ENCODE assay signal across 8 mouse cellular contexts in the genomic region with DNA sequence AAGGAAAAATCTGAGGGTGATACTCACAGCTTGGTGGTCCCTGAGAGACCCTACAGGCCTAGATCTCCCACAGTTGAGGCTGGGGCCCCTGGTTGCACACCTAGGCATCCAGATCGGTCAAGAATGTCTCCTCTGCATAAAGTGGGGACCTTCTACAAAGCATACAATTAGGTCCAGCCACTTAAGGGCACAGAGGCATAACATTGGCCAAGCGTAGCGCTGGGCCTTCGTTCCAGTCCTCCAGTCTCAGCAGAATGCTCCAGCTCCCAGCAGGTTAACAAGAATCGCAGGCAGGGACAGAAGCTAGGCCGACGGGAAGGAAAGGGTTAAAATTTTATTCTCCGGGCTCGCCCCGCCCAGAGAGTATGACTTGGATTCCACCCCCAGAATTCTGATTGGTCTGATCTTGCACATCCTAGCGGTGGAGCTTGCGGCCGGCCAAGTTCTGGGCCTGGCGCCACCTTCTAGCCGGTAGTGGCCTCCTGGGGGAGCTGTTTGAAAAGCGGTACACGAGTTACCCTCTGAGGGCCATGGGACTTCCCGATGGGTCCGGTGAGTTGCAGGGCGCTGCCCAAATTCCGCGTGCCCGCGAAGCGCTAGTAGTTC. TPM values are rescaled to one million over a fixed set of nuclear protein-coding genes. Genes with fewer than 3 reads are reported as not detected.
DNase-seq lines count a peak whose midpoint lies in the region; ATAC-seq and TF ChIP-seq lines count a peak whose summit lies in the region.

No protein-coding gene starts in this region.

- DNase-seq in c-Kit-negative CD71-positive TER-119-positive erythroid progenitor cells, embryonic 14.5 days (ENCODE audit: low read depth, low spot score): peak; percentile 65
- DNase-seq in fat pad, adult 2 months (ENCODE audit: extremely low read depth, low read depth, low spot score): peak; percentile 67
- peak; percentile 94 for DNase-seq in naive thymus-derived CD4-positive, alpha-beta T cell, adult 2 months (ENCODE audit: low read depth)
- peak; percentile 90 for DNase-seq in telencephalon, adult 2 months (ENCODE audit: low read depth, low spot score)

- H3K36me3 ChIP-seq in E14TG2a.4 (ENCODE audit: insufficient read depth, low read length): peaks cover 33% of the 10 kb centered on the region
- H3K36me3 ChIP-seq in heart, embryonic 12.5 days: peaks cover 18% of the 10 kb centered on the region
- peaks cover 8% of the 10 kb centered on the region; the same call in 1 of the 2 replicates for H3K36me3 ChIP-seq in kidney, embryonic 16.5 days (ENCODE audit: insufficient read depth, low read length)
- H3K36me3 ChIP-seq in liver, embryonic 12.5 days: 0 out of 2 replicates have a peak, but pooled peaks cover 5% of the 10 kb centered on the region

- TF ChIP-seq CTCF in E14TG2a.4 (conservative IDR thresholded peaks at IDR 0.05; ENCODE audit: low read length): peak; percentile 49

- ATAC-seq in heart, embryonic 12.5 days (ENCODE audit: insufficient number of reproducible peaks, low FRiP score): peak; percentile 86
- peak; percentile 93 for ATAC-seq in kidney, embryonic 16.5 days (ENCODE audit: low FRiP score, low TSS enrichment)
- peak; percentile 89 for ATAC-seq in liver, embryonic 12.5 days

- H3K27ac ChIP-seq in heart, embryonic 12.5 days (ENCODE audit: poor library complexity, severe bottlenecking): peak overlapping the region; percentile 49
- H3K27ac ChIP-seq in kidney, embryonic 16.5 days (ENCODE audit: low read length): peak overlapping the region; percentile 93
- H3K27ac ChIP-seq in liver, embryonic 12.5 days: peak overlapping the region; percentile 80

- 2% methylated on average over 25 of the region's 25 CpGs for WGBS in heart, embryonic 12.5 days
- 3% methylated on average over 25 of the region's 25 CpGs for WGBS in kidney, embryonic 16.5 days
- WGBS in liver, embryonic 12.5 days (ENCODE audit: insufficient replicate concordance): 3% methylated on average over 25 of the region's 25 CpGs

- H3K9ac ChIP-seq in heart, embryonic 12.5 days: peak overlapping the region; percentile 68
- H3K9ac ChIP-seq in kidney, embryonic 16.5 days (replicated peaks; ENCODE audit: low read length): peak overlapping the region; percentile 82
- H3K9ac ChIP-seq in liver, embryonic 12.5 days: peak overlapping the region; percentile 81

- H3K4me1 ChIP-seq in E14TG2a.4 (replicated peaks; ENCODE audit: low read depth, low read length): peaks cover 56% of the 10 kb centered on the region
- H3K4me1 ChIP-seq in heart, embryonic 12.5 days (replicated peaks): peaks cover 24% of the 10 kb centered on the region
- H3K4me1 ChIP-seq in kidney, embryonic 16.5 days (ENCODE audit: insufficient read depth, low read length): peaks cover 13% of the 10 kb centered on the region
- H3K4me1 ChIP-seq in liver, embryonic 12.5 days: peaks cover 34% of the 10 kb centered on the region

- peak overlapping the region; percentile 82 for H3K4me2 ChIP-seq in heart, embryonic 12.5 days
- peak overlapping the region; percentile 93 for H3K4me2 ChIP-seq in kidney, embryonic 16.5 days (replicated peaks; ENCODE audit: low read depth, low read length)
- H3K4me2 ChIP-seq in liver, embryonic 12.5 days: peak overlapping the region; percentile 94

- H3K4me3 ChIP-seq in E14TG2a.4 (replicated peaks; ENCODE audit: low read length): peak overlapping the region; percentile 99
- H3K4me3 ChIP-seq in heart, embryonic 12.5 days: peak overlapping the region; percentile 59
- peak overlapping the region; percentile 90 for H3K4me3 ChIP-seq in kidney, embryonic 16.5 days (ENCODE audit: low read length)
- H3K4me3 ChIP-seq in liver, embryonic 12.5 days: peak overlapping the region; percentile 69

- H3K27me3 ChIP-seq in E14TG2a.4 (ENCODE audit: insufficient read depth, low read length): peaks cover 12% of the 10 kb centered on the region
- peaks cover 15% of the 10 kb centered on the region for H3K27me3 ChIP-seq in heart, embryonic 12.5 days (replicated peaks)
- H3K27me3 ChIP-seq in kidney, embryonic 16.5 days (ENCODE audit: insufficient read depth, low read length): no peaks in the 10 kb centered on the region
- peaks cover 17% of the 10 kb centered on the region for H3K27me3 ChIP-seq in liver, embryonic 12.5 days (replicated peaks)

- H3K9me3 ChIP-seq in E14TG2a.4 (ENCODE audit: low read length): no peaks in the 10 kb centered on the region
- H3K9me3 ChIP-seq in heart, embryonic 12.5 days (replicated peaks): no peaks in the 10 kb centered on the region
- no peaks in the 10 kb centered on the region for H3K9me3 ChIP-seq in kidney, embryonic 16.5 days (ENCODE audit: low read length)
- no peaks in the 10 kb centered on the region for H3K9me3 ChIP-seq in liver, embryonic 12.5 days (replicated peaks)

RNA-seq across cellular contexts. Expression of a gene that starts 0.7 kb away (rescaled TPM):
- polyA plus RNA-seq in heart, embryonic 12.5 days (2016; fragmentation: Nextera tagmentation; extraction: Ambion mirVana): 6.0 and 8.0 TPM in 2 replicates
- polyA plus RNA-seq in kidney, embryonic 16.5 days (2015; fragmentation: Nextera tagmentation; extraction: Ambion mirVana): 14.4 and 15.3 TPM in 2 replicates
- 6.9 and 9.0 TPM in 2 replicates for polyA plus RNA-seq in liver, embryonic 12.5 days (2016; fragmentation: Nextera tagmentation; extraction: Ambion mirVana)

RNA-seq across cellular contexts. Expression of a gene that starts 27.6 kb away (rescaled TPM):
- polyA plus RNA-seq in heart, embryonic 12.5 days (2016; fragmentation: Nextera tagmentation; extraction: Ambion mirVana): 0.08 and 0.09 TPM in 2 replicates
- polyA plus RNA-seq in kidney, embryonic 16.5 days (2015; fragmentation: Nextera tagmentation; extraction: Ambion mirVana): 0.12 and 0.26 TPM in 2 replicates
- 0.13 and 0.15 TPM in 2 replicates for polyA plus RNA-seq in liver, embryonic 12.5 days (2016; fragmentation: Nextera tagmentation; extraction: Ambion mirVana)

RNA-seq across cellular contexts. Expression of a gene that starts 45.6 kb away (rescaled TPM):
- 8.9 and 9.2 TPM in 2 replicates for polyA plus RNA-seq in heart, embryonic 12.5 days (2016; fragmentation: Nextera tagmentation; extraction: Ambion mirVana)
- 17.7 and 23.6 TPM in 2 replicates for polyA plus RNA-seq in kidney, embryonic 16.5 days (2015; fragmentation: Nextera tagmentation; extraction: Ambion mirVana)
- 5.6 and 9.1 TPM in 2 replicates for polyA plus RNA-seq in liver, embryonic 12.5 days (2016; fragmentation: Nextera tagmentation; extraction: Ambion mirVana)

Comparison
In these comparisons a context has a peak if more than half of its experiments do, and no peak if none do; other contexts are left out.
1. Peak in every context shown above with its lines: DNase-seq, ATAC-seq, H3K4me3 ChIP-seq and H3K27ac ChIP-seq.